Mouse (Mus musculus) intestine, postnatal 0 days (tissue): Measurements from ENCODE around the gene Hist1h3f. TPM values are rescaled to one million over a fixed set of nuclear protein-coding genes. Genes with fewer than 3 reads are reported as not detected.

Source experiments
- ATAC-seq: fragments of 200-750 bp; cut with Nextera tagmentation; 2 replicates; pipeline ENCODE4 v1.8.0; 2017; ENCODE audit warnings: mild to moderate bottlenecking, moderate TSS enrichment, moderate library complexity
- H3K27ac ChIP-seq: fragments of 300-500 bp; sonication (generic); 2 replicates; pipeline ENCODE4 v1.5.1; 2014; ENCODE audit warnings: mild to moderate bottlenecking, low read depth, low read length, moderate library complexity
- H3K27me3 ChIP-seq: fragments of 300-500 bp; sonication (generic); replicated peaks from 2 replicates; pipeline ENCODE4 v1.6.1; 2014; ENCODE audit warnings: low read length, mixed read lengths; ENCODE audit not compliant: control insufficient read depth, insufficient read depth
- H3K36me3 ChIP-seq: fragments of 300-500 bp; sonication (generic); 2 replicates; pipeline ENCODE4 v1.6.1; 2014; ENCODE audit warnings: mild to moderate bottlenecking, moderate library complexity; ENCODE audit not compliant: control insufficient read depth, insufficient read depth
- H3K4me1 ChIP-seq: fragments of 300-500 bp; sonication (generic); replicated peaks from 2 replicates; pipeline ENCODE4 v1.6.1; 2014; ENCODE audit warnings: antibody characterized with exemption, low read length, mixed read lengths; ENCODE audit not compliant: control insufficient read depth, insufficient read depth
- H3K4me2 ChIP-seq: fragments of 300-500 bp; sonication (generic); replicated peaks from 2 replicates; pipeline ENCODE4 v1.6.1; 2014; ENCODE audit warnings: low read depth, mild to moderate bottlenecking, moderate library complexity
- H3K4me3 ChIP-seq: fragments of 300-500 bp; sonication (generic); 2 replicates; pipeline ENCODE4 v1.5.1; 2014; ENCODE audit warnings: low read depth, low read length
- H3K9ac ChIP-seq: fragments of 300-500 bp; sonication (generic); 2 replicates; pipeline ENCODE4 v1.6.1; 2014; ENCODE audit warnings: mild to moderate bottlenecking, low read depth, low read length
- H3K9me3 ChIP-seq: fragments of 300-500 bp; sonication (generic); 2 replicates; pipeline ENCODE4 v1.6.1; 2016; ENCODE audit warnings: mixed run types; ENCODE audit not compliant: control insufficient read depth
- CTCF ChIP-seq: sonication (generic); IDR thresholded peaks from 2 replicates; pipeline ENCODE4 v1.5.1; 2016; ENCODE audit warnings: low read depth, mild to moderate bottlenecking, control low read depth, antibody characterized with exemption, moderate library complexity
- WGBS: fragments of 180-500 bp; shearing (Covaris S2); extraction: QIAGEN DNeasy Blood & Tissue Kit; methylation state at CpG from one replicate; pipeline ENCODE4 v1.1.7; 2014; 5-methylcytosine and 5-hydroxymethylcytosine counted together
- microRNA-seq: library from miRNA; unstranded; fragments of <30 nt; microRNA quantifications from one replicate; pipeline ENCODE4, GENCODE M21; 2016
- polyA plus RNA-seq: library from polyadenylated mRNA; unstranded; fragments of >200 nt; fragmentation: Nextera tagmentation; extraction: Ambion mirVana; gene quantifications from 2 replicates; pipeline ENCODE4 v1.2.1, GENCODE M21; 2015

Gene Hist1h3f
- polyA plus RNA-seq, 1 experiment from 2014 or later: 0.37 TPM

GRCm38 (mm10) chr13:23592614-23593013 lies 48.8 kb downstream of the Hist1h3f start:
- Histone ChIP-seq H3K27me3 (no peaks in the 10 kb centered on the region), H3K4me1 (0 out of 2 replicates have a peak, but pooled peaks cover 10% of the 10 kb centered on the region), H3K27ac (peak overlapping the region; percentile 71), H3K4me3 (no peak overlapping the region), H3K9ac (no peak overlapping the region), H3K36me3 (no peaks in the 10 kb centered on the region), H3K9me3 (no peaks in the 10 kb centered on the region), H3K4me2 (no peak overlapping the region)
- ATAC-seq: no peak
- TF ChIP-seq CTCF: no peak
- WGBS: 78% methylated on average over 7 of the region's 7 CpGs

GRCm38 (mm10) chr13:23593051-23593770 lies 49.4 kb downstream of the Hist1h3f start:
- peak overlapping the region; percentile 71 for H3K27ac ChIP-seq
- 0 out of 2 replicates have a peak overlapping the region, but pooled peaks have one; percentile 10 for H3K4me2 ChIP-seq
- WGBS: 35% methylated on average over 5 of the region's 5 CpGs
- no peaks in the 10 kb centered on the region for H3K27me3 ChIP-seq
- H3K9ac ChIP-seq: no peak overlapping the region
- no peaks in the 10 kb centered on the region for H3K9me3 ChIP-seq
- TF ChIP-seq CTCF: no peak
- 0 out of 2 replicates have a peak, but pooled peaks cover 10% of the 10 kb centered on the region for H3K4me1 ChIP-seq
- no peaks in the 10 kb centered on the region for H3K36me3 ChIP-seq
- H3K4me3 ChIP-seq: no peak overlapping the region
- ATAC-seq: peak; percentile 76

Small RNA genes lying within 50 kb of the gene (microRNA-seq; reads per million reads assigned to microRNA genes)
- not detected for gene Gm44297
- not detected for gene Gm44359
- gene Gm44394: not detected
- gene n-TStga1: not detected

Other genes with a start within 250 kb of the Hist1h3f start
- 15.6 and 17.2 TPM in 2 replicates for gene Zfp322a, start 174.8 kb upstream of the Hist1h3f start, polyA plus RNA-seq
- gene Abt1, start 120.2 kb upstream of the Hist1h3f start, polyA plus RNA-seq: 5.1 and 5.6 TPM in 2 replicates
- gene Btn1a1, start 78.2 kb upstream of the Hist1h3f start, polyA plus RNA-seq: not detected in 2 replicates
- gene Btn2a2, start 55.2 kb upstream of the Hist1h3f start, polyA plus RNA-seq: not detected in 2 replicates
- 6.1 and 8.1 TPM in 2 replicates for gene Hist1h4h, start 13.0 kb upstream of the Hist1h3f start, polyA plus RNA-seq
- gene Hist1h2af, start 10.1 kb upstream of the Hist1h3f start, polyA plus RNA-seq: 2.7 and 3.0 TPM in 2 replicates
- 1.2 and 2.1 TPM in 2 replicates for gene Hist1h3g, start 8.6 kb upstream of the Hist1h3f start, polyA plus RNA-seq
- gene Hist1h2bh, start 660 bp upstream of the Hist1h3f start, polyA plus RNA-seq: 0.18 and 0.23 TPM in 2 replicates
- gene Hist1h4f, start 7.6 kb downstream of the Hist1h3f start, polyA plus RNA-seq: 0.46 TPM in 1 of 2 replicates, not detected in the other
- 0.13 and 0.21 TPM in 2 replicates for gene Hist1h1d, start 9.2 kb downstream of the Hist1h3f start, polyA plus RNA-seq
- gene Hist1h3e, start 18.3 kb downstream of the Hist1h3f start, polyA plus RNA-seq: 2.2 and 2.4 TPM in 2 replicates
- gene Hist1h2ae, start 27.2 kb downstream of the Hist1h3f start, polyA plus RNA-seq: 17.7 and 24.0 TPM in 2 replicates
- gene Hist1h2bg, start 27.3 kb downstream of the Hist1h3f start, polyA plus RNA-seq: 3.1 and 4.4 TPM in 2 replicates
- gene Hist1h2bf, start 30.1 kb downstream of the Hist1h3f start, polyA plus RNA-seq: 0.64 and 1.3 TPM in 2 replicates
- 0.97 and 1.3 TPM in 2 replicates for gene Hist1h2ad, start 30.3 kb downstream of the Hist1h3f start, polyA plus RNA-seq
- gene Hist1h3d, start 31.7 kb downstream of the Hist1h3f start, polyA plus RNA-seq: 1.6 and 2.3 TPM in 2 replicates
- 34.7 and 35.3 TPM in 2 replicates for gene Hist1h4d, start 37.5 kb downstream of the Hist1h3f start, polyA plus RNA-seq
- 0.30 and 0.46 TPM in 2 replicates for gene Hist1h2be, start 77.1 kb downstream of the Hist1h3f start, polyA plus RNA-seq
- 6.8 and 6.9 TPM in 2 replicates for gene Hist1h1e, start 78.5 kb downstream of the Hist1h3f start, polyA plus RNA-seq
- 0.46 TPM in 2 replicates for gene Hist1h2ac, start 139.9 kb downstream of the Hist1h3f start, polyA plus RNA-seq
- gene Hist1h2bc, start 140.1 kb downstream of the Hist1h3f start, polyA plus RNA-seq: 211 and 224 TPM in 2 replicates
- not detected in 2 replicates for gene Hist1h1t, start 151.8 kb downstream of the Hist1h3f start, polyA plus RNA-seq
- 2.9 and 3.0 TPM in 2 replicates for gene Hist1h4c, start 154.4 kb downstream of the Hist1h3f start, polyA plus RNA-seq
- 12.5 TPM in 2 replicates for gene Hfe, start 166.8 kb downstream of the Hist1h3f start, polyA plus RNA-seq
- 105 and 107 TPM in 2 replicates for gene Hist1h1c, start 194.8 kb downstream of the Hist1h3f start, polyA plus RNA-seq
- 1.2 and 1.4 TPM in 2 replicates for gene Hist1h3c, start 201.6 kb downstream of the Hist1h3f start, polyA plus RNA-seq
- 0.37 and 0.48 TPM in 2 replicates for gene Hist1h2bb, start 202.7 kb downstream of the Hist1h3f start, polyA plus RNA-seq
- 11.7 and 12.1 TPM in 2 replicates for gene Hist1h2ab, start 207.1 kb downstream of the Hist1h3f start, polyA plus RNA-seq
- 1.3 and 1.5 TPM in 2 replicates for gene Hist1h3b, start 208.2 kb downstream of the Hist1h3f start, polyA plus RNA-seq
- 0.76 and 1.4 TPM in 2 replicates for gene Hist1h4b, start 213.0 kb downstream of the Hist1h3f start, polyA plus RNA-seq
- gene Hist1h4a, start 217.2 kb downstream of the Hist1h3f start, polyA plus RNA-seq: 0.43 TPM in 1 of 2 replicates, not detected in the other
- gene Hist1h3a, start 218.3 kb downstream of the Hist1h3f start, polyA plus RNA-seq: 4.1 and 4.5 TPM in 2 replicates
- 0.60 and 0.85 TPM in 2 replicates for gene Hist1h1a, start 219.6 kb downstream of the Hist1h3f start, polyA plus RNA-seq
- gene Trim38, start 225.9 kb downstream of the Hist1h3f start, polyA plus RNA-seq: 0.10 TPM in 1 of 2 replicates, not detected in the other